Mouse (Mus musculus) limb, embryonic 12.5 days (tissue): Measurements from ENCODE around the gene Mical3. TPM values are rescaled to one million over a fixed set of nuclear protein-coding genes. Genes with fewer than 3 reads are reported as not detected.
A peak's percentile ranks its signal among the peaks of the same experiment; 100 is the strongest.

ENCODE experiments used
- ATAC-seq: fragments of 200-750 bp; cut with Nextera tagmentation; 2 replicates; pipeline ENCODE4 v1.8.0; 2017; ENCODE audit warnings: low read depth, moderate TSS enrichment; ENCODE audit not compliant: insufficient number of reproducible peaks, insufficient read depth, low FRiP score, low TSS enrichment
- H3K27ac ChIP-seq: fragments of 300-500 bp; sonication (generic); 2 replicates; pipeline ENCODE4 v1.5.1; 2016; ENCODE audit warnings: mild to moderate bottlenecking, moderate library complexity
- H3K27me3 ChIP-seq: fragments of 300-500 bp; sonication (generic); 2 replicates; pipeline ENCODE4 v1.6.1; 2016; ENCODE audit warnings: mild to moderate bottlenecking, moderate library complexity
- H3K36me3 ChIP-seq: fragments of 300-500 bp; sonication (generic); 2 replicates; pipeline ENCODE4 v1.6.1; 2016; ENCODE audit warnings: mild to moderate bottlenecking, moderate library complexity
- H3K4me1 ChIP-seq: fragments of 300-500 bp; sonication (generic); replicated peaks from 2 replicates; pipeline ENCODE4 v1.6.1; 2016
- H3K4me2 ChIP-seq: fragments of 300-500 bp; sonication (generic); 2 replicates; pipeline ENCODE4 v1.6.1; 2016; ENCODE audit warnings: mild to moderate bottlenecking, moderate library complexity
- H3K4me3 ChIP-seq: fragments of 300-500 bp; sonication (generic); replicated peaks from 2 replicates; pipeline ENCODE4 v1.5.1; 2016; ENCODE audit warnings: mild to moderate bottlenecking
- H3K9ac ChIP-seq: fragments of 300-500 bp; sonication (generic); replicated peaks from 2 replicates; pipeline ENCODE4 v1.6.1; 2016; ENCODE audit warnings: mild to moderate bottlenecking, moderate library complexity
- H3K9me3 ChIP-seq: fragments of 300-500 bp; sonication (generic); 2 replicates; pipeline ENCODE4 v1.6.1; 2016; ENCODE audit warnings: mild to moderate bottlenecking, moderate library complexity
- WGBS: fragments of 180-500 bp; shearing (Covaris S2); methylation state at CpG from one replicate; pipeline ENCODE4 v1.1.7; 2016; 5-methylcytosine and 5-hydroxymethylcytosine counted together
- polyA plus RNA-seq: library from polyadenylated mRNA; unstranded; fragments of >200 nt; fragmentation: Nextera tagmentation; extraction: Ambion mirVana; gene quantifications from 2 replicates; pipeline ENCODE4 v1.2.1, GENCODE M21; 2016

The Mical3 gene
- polyA plus RNA-seq, 1 experiment from 2014 or later: 10.8 TPM

DNA sequence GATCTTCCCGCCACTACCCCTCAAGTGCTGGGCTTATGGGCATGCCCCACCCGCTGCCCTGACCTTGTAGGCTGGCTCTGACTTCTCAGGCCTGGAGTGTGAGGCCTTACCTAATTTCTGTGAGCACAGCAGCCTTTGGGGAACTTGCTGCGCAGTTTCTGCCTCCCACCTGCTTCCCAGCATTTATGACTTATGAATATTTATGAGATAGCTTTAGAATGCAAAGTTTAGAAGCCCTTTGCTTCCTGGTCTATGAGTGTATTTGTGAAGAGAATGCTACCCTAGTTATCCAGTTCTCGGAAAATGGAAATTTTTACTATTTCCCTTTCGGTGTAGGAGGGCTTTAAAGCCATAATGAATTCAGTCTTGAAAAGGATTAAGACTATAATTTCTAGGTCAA, 2.1 kb downstream of the Mical3 start:
- H3K4me1 ChIP-seq: peaks cover 17% of the 10 kb centered on the region
- H3K4me3 ChIP-seq: no peak overlapping the region
- H3K4me2 ChIP-seq: no peak overlapping the region
- no peak overlapping the region for H3K9ac ChIP-seq
- H3K27me3 ChIP-seq: peaks cover 39% of the 10 kb centered on the region
- H3K9me3 ChIP-seq: no peaks in the 10 kb centered on the region
- no peaks in the 10 kb centered on the region for H3K36me3 ChIP-seq
- WGBS: 90% methylated on average over 5 of the region's 5 CpGs
- no peak for ATAC-seq
- no peak overlapping the region for H3K27ac ChIP-seq

DNA sequence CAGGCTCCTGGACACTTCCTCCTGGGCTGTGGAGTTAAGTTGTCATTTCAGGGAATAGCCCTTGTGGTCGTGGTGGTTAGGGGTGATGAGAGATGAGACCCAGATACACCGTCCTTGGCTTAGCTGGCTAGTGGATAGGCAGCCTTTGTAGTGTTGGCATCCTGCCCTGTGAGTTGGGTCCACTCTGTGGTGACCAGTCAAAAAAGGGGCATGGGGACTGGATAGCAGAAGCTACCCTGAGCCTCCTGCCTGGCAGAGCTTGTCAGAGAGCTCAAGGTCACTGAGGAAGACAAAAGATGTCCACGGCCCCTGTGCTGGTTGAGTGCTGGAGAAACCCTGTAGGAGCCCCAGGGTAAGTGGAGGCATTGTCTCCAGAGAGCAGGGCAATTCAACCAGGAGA, 3.1 kb downstream of the Mical3 start:
- 68% methylated on average over 3 of the region's 3 CpGs for WGBS
- Histone ChIP-seq H3K9me3 (no peaks in the 10 kb centered on the region), H3K4me1 (peaks cover 17% of the 10 kb centered on the region), H3K27me3 (peaks cover 34% of the 10 kb centered on the region), H3K4me3 (no peak overlapping the region), H3K9ac (no peak overlapping the region), H3K27ac (no peak overlapping the region), H3K36me3 (no peaks in the 10 kb centered on the region), H3K4me2 (no peak overlapping the region)
- ATAC-seq: no peak

DNA sequence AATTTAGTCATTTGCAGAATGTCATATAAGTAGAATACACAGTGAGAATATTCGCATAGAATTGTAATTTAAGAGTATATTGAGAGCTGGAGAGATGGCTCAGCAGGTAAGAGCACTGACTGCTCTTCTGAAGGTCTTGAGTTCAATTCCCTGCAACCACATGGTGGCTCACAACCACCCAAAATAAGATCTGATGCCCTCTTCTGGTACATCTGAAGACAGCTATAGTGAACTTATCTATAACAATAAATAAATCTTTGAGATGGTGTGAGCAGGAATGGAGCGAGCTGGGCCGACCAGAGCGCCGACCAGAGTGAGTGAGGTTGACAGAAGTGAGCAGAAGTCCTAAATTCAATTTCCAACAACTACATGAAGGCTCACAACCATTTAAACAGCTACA, 4.6 kb downstream of the Mical3 start:
- H3K9ac ChIP-seq: no peak overlapping the region
- ATAC-seq: no peak
- no peak overlapping the region for H3K4me3 ChIP-seq
- H3K4me1 ChIP-seq: peaks cover 16% of the 10 kb centered on the region
- H3K9me3 ChIP-seq: no peaks in the 10 kb centered on the region
- H3K4me2 ChIP-seq: no peak overlapping the region
- H3K27me3 ChIP-seq: peaks cover 24% of the 10 kb centered on the region
- no peaks in the 10 kb centered on the region for H3K36me3 ChIP-seq
- WGBS: 82% methylated on average over 5 of the region's 5 CpGs
- no peak overlapping the region for H3K27ac ChIP-seq

DNA sequence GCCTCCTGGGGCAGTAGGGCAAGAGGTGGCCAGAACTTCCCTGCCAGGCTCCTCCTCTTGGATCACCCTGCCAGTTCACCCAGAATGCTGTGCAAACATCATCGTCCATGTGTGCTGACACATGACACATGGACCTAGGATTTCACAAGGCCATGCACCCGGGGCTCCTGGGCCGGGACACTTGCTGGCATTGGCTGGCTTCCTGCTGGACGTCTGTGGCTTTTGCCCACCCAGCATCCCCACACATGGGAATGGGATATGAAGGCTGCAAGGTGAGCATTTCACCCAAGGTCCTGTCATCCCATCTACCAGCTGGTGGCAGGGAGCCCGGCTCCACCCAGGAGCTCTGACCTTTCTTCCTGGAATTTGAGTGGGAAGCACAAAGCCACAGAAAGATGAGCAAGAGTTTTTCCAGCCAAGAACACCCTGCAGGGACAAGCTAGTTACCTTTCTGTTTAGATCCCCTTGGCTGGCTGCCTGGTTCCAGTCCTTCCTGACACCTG, 8.0 kb downstream of the Mical3 start:
- no peak overlapping the region for H3K4me2 ChIP-seq
- ATAC-seq: no peak

DNA sequence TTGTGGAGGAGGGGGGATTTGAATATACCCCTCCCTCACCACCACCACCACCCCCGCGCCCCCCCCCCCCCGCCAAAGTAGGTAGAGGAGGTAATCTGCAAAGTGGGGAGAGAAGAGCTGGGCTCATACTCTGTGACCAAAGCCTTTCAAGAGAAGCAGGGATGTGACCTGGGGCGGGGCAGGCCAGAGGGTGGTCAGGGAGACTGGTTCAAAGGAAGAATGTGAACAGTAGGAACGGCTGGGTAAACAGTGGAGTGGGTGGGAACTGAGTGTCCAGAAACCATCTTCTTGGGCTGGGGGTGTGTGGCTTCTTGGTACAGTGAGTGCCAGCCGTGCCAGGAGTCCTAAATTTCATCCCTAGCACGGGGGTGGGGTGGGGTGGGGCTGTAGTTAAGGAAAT, 10.0 kb downstream of the Mical3 start:
- H3K36me3 ChIP-seq: no peaks in the 10 kb centered on the region
- 43% methylated on average over 6 of the region's 7 CpGs for WGBS
- H3K4me2 ChIP-seq: no peak overlapping the region
- no peak overlapping the region for H3K27ac ChIP-seq
- no peak overlapping the region for H3K4me3 ChIP-seq
- no peaks in the 10 kb centered on the region for H3K27me3 ChIP-seq
- no peak overlapping the region for H3K9ac ChIP-seq
- ATAC-seq: no peak
- H3K9me3 ChIP-seq: no peaks in the 10 kb centered on the region
- H3K4me1 ChIP-seq: no peaks in the 10 kb centered on the region

More for the DNA sequence above, 8.0 kb downstream of the Mical3 start:
- Histone ChIP-seq H3K4me1 (no peaks in the 10 kb centered on the region), H3K4me3 (no peak overlapping the region), H3K36me3 (no peaks in the 10 kb centered on the region), H3K27ac (no peak overlapping the region), H3K9ac (no peak overlapping the region), H3K9me3 (no peaks in the 10 kb centered on the region), H3K27me3 (0 out of 2 replicates have a peak, but pooled peaks cover 1% of the 10 kb centered on the region)
- 77% methylated on average over 5 of the region's 5 CpGs for WGBS

DNA sequence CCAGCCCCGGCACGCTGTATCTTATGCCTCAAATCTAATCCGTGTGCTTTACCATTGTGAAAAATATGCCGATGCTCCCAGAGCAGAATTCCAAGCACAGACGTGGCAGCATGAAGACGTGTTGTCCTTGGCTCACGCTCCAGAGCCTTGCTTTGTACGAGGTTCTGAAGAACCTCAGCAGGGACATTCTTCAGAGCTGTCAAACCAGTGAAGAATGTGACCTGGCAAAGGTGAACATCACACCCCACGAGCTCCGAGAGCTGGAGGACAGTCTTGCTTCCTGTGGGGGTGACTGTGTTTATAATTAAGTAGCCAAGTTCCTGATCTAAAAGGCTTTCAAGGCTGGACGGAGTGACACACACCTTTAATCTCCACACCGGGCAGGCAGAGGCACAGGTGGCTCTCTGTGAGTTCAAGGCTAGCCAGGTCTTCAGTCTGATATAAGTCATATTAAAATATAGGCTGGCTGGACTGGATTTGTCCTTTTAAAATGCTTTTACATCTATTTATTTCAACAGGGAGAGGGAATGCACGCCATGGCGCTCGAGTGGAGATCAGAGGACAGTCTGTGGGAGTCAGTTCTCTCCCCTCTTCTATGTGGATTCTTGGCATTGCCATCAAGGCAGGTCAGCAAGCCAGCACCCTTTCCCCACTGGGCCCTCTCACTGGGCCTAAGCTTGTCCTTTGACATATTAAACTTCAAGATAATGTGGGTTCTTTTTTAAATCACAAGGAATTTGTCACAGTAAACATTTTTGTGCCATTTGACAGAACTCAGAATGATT, 12.6 kb downstream of the Mical3 start:
- no peak for ATAC-seq
- Histone ChIP-seq H3K4me1 (no peaks in the 10 kb centered on the region), H3K9ac (no peak overlapping the region), H3K27me3 (no peaks in the 10 kb centered on the region), H3K36me3 (no peaks in the 10 kb centered on the region), H3K4me2 (no peak overlapping the region), H3K4me3 (no peak overlapping the region), H3K27ac (no peak overlapping the region), H3K9me3 (no peaks in the 10 kb centered on the region)
- 80% methylated on average over 15 of the region's 15 CpGs for whole genome bisulfite sequencing

DNA sequence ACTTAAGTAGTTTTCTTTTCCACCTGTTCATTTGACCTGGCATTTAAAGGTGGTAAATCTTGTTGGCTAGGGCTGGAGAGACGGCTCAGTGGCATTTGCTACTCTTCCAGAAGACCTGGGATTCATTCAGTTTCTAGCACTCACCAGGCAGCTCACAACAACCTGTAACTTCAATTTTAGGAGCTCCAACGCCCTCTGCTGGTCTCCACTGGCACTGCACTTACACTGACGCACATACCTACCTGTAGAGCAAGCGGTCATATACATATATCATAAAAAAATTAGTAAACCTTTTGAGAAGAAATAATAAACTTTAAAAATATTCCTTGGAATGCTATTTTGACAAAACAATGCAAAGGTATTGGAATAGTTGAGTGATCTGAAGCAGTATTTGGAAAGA, 13.7 kb downstream of the Mical3 start:
- no peak overlapping the region for H3K27ac ChIP-seq
- H3K4me2 ChIP-seq: no peak overlapping the region
- no peaks in the 10 kb centered on the region for H3K9me3 ChIP-seq
- H3K27me3 ChIP-seq: no peaks in the 10 kb centered on the region
- no peak overlapping the region for H3K4me3 ChIP-seq
- no peak overlapping the region for H3K9ac ChIP-seq
- WGBS: 65% methylated on average over 4 of the region's 4 CpGs
- no peak for ATAC-seq
- no peaks in the 10 kb centered on the region for H3K4me1 ChIP-seq
- H3K36me3 ChIP-seq: no peaks in the 10 kb centered on the region

DNA sequence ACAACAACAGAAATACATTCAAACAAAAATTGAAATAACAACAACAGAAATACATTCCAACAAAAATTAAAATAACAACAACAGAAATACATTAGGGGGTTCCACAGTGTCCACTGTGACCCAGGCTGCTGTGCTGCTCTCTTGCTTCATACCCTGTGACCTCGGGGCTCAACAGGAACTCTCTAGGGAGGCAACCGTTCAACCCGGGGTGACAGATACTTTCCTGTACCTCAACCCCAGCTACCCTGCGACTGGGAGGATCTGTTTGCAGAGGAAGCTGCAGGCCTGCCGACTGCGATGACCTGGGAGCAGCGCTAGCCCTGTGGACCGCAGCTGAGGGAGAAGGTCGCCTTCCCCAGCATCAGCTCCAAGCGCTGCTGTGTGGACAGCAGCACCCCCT, 14.4 kb downstream of the Mical3 start:
- Histone ChIP-seq H3K9ac (no peak overlapping the region), H3K36me3 (no peaks in the 10 kb centered on the region), H3K27ac (no peak overlapping the region), H3K4me2 (no peak overlapping the region), H3K27me3 (no peaks in the 10 kb centered on the region), H3K4me3 (no peak overlapping the region), H3K9me3 (no peaks in the 10 kb centered on the region), H3K4me1 (0 out of 2 replicates have a peak, but pooled peaks cover under 1% of the 10 kb centered on the region)
- 66% methylated on average over 10 of the region's 10 CpGs for WGBS
- ATAC-seq: no peak

DNA sequence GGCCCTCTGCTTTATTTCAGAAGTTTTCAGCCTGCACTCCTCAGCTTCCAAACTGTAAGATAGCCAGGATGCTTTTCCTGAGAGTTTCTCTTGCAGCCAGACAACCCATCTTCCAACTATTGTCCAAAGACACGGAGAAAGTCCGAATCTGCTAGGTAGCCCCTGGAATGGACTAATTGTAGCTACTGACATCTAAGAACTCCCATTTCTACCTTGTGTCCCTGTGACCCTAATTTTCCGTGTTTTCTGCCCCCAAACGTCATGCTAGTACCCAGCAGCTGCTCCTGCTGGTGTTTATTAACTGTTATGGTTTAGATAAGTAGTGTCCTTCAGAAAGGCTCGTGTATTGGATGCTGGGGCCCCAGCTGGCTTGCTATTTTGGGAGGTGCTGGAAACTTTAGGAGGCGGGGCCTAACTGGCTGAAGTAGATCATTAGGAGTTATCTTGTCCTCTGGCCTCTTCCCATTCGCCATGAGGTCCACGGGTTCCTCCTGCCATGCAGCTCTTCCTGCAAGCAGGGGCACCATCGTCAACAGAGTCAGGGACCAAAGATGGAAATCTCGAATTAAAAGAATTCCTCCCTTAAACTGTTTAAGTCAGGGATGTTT, 19.2 kb downstream of the Mical3 start:
- H3K9me3 ChIP-seq: no peaks in the 10 kb centered on the region
- ATAC-seq: no peak
- H3K9ac ChIP-seq: no peak overlapping the region
- H3K27me3 ChIP-seq: no peaks in the 10 kb centered on the region
- 0 out of 2 replicates have a peak, but pooled peaks cover 3% of the 10 kb centered on the region for H3K36me3 ChIP-seq
- peak overlapping the region; percentile 62; the same call in 1 of the 2 replicates for H3K27ac ChIP-seq
- WGBS: 55% methylated on average over 10 of the region's 10 CpGs
- H3K4me2 ChIP-seq: no peak overlapping the region
- no peak overlapping the region for H3K4me3 ChIP-seq
- peaks cover 17% of the 10 kb centered on the region for H3K4me1 ChIP-seq

DNA sequence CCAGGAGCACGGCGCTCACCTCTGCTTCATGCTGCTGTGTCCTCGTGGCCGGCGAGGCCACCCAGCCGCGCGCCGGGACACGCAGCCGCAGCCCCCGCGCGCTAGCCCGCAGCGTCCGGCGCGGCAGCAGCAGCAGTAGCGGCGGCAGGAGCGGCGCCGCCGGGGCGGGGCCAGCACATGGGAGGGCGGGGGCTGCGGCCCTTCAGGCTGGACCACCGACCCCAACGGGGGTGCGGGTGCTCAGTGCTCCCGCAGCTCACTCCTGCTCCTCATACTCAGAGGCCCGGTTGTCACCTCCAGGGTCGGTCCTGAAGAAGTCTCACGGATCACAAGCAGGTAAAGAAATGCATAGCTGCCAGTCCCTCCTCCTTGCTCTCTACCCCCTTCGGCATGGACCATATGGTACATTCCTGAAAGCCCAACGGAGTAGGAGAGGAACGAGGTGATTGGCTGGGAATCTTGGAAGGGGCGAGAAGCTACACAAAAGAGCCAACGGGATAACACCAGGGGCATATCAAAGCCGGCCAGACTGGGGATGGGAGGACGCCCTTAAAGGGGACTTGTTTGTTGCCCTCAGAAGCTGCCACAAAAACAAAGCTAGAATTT, 20.7 kb downstream of the Mical3 start:
- peaks cover 25% of the 10 kb centered on the region for H3K4me1 ChIP-seq
- peak overlapping the region; percentile 90 for H3K9ac ChIP-seq
- H3K9me3 ChIP-seq: no peaks in the 10 kb centered on the region
- H3K27me3 ChIP-seq: no peaks in the 10 kb centered on the region
- under 1% methylated on average over 40 of the region's 42 CpGs for WGBS
- H3K4me3 ChIP-seq: peak overlapping the region; percentile 94
- peak; percentile 97 for ATAC-seq
- 0 out of 2 replicates have a peak, but pooled peaks cover 3% of the 10 kb centered on the region for H3K36me3 ChIP-seq
- H3K4me2 ChIP-seq: peak overlapping the region; percentile 92
- H3K27ac ChIP-seq: peak overlapping the region; percentile 82
